Mouse (Mus musculus) forebrain, embryonic 13.5 days (tissue): Measurements from ENCODE around the gene Pask. TPM values are rescaled to one million over a fixed set of nuclear protein-coding genes. Genes with fewer than 3 reads are reported as not detected.

Experiments used
- ATAC-seq: fragments of 200-750 bp; cut with Nextera tagmentation; 2 replicates; pipeline ENCODE4 v1.8.0; 2017
- H3K27ac ChIP-seq: fragments of 300-500 bp; sonication (generic); 2 replicates; pipeline ENCODE4 v1.5.1; 2015; ENCODE audit warnings: inconsistent platforms, mild to moderate bottlenecking, moderate library complexity
- H3K27me3 ChIP-seq: fragments of 300-500 bp; sonication (generic); 2 replicates; pipeline ENCODE4 v1.6.1; 2015; ENCODE audit warnings: mild to moderate bottlenecking, inconsistent platforms
- H3K36me3 ChIP-seq: fragments of 300-500 bp; sonication (generic); 2 replicates; pipeline ENCODE4 v1.6.1; 2015; ENCODE audit warnings: mild to moderate bottlenecking, inconsistent platforms; ENCODE audit not compliant: poor library complexity, severe bottlenecking
- H3K4me1 ChIP-seq: fragments of 300-500 bp; sonication (generic); 2 replicates; pipeline ENCODE4 v1.6.1; 2015; ENCODE audit warnings: inconsistent platforms
- H3K4me2 ChIP-seq: fragments of 300-500 bp; sonication (generic); 2 replicates; pipeline ENCODE4 v1.6.1; 2015; ENCODE audit warnings: inconsistent platforms, mild to moderate bottlenecking, moderate library complexity
- H3K4me3 ChIP-seq: fragments of 300-500 bp; sonication (generic); 2 replicates; pipeline ENCODE4 v1.5.1; 2015; ENCODE audit warnings: mild to moderate bottlenecking, inconsistent platforms
- H3K9ac ChIP-seq: fragments of 300-500 bp; sonication (generic); 2 replicates; pipeline ENCODE4 v1.6.1; 2015; ENCODE audit warnings: mild to moderate bottlenecking, inconsistent platforms
- H3K9me3 ChIP-seq: fragments of 300-500 bp; sonication (generic); replicated peaks from 2 replicates; pipeline ENCODE4 v1.6.1; 2016; ENCODE audit warnings: inconsistent platforms
- WGBS: fragments of 180-500 bp; shearing (Covaris S2); methylation state at CpG from one replicate; pipeline ENCODE4 v1.1.7; 2015; 5-methylcytosine and 5-hydroxymethylcytosine counted together
- polyA plus RNA-seq: library from polyadenylated mRNA; unstranded; fragments of >200 nt; fragmentation: Nextera tagmentation; extraction: Ambion mirVana; gene quantifications from 2 replicates; pipeline ENCODE4 v1.2.1, GENCODE M21; 2015

The Pask gene
- polyA plus RNA-seq, result 14.6 and 17.7 TPM in 2 replicates

GRCm38 (mm10) chr1:93342648-93343503 is at the start of gene Pask, which contains the start of gene Ppp1r7:
Gene Pask (minus strand): TSS chr1:93343482.
Gene Ppp1r7 (plus strand): TSS chr1:93342854.
- peak; percentile 95 for ATAC-seq
- H3K4me2 ChIP-seq, result peak within 1 kb of the TSS; percentile 83
- under 1% methylated on average over 63 of the region's 63 CpGs for WGBS

DNA sequence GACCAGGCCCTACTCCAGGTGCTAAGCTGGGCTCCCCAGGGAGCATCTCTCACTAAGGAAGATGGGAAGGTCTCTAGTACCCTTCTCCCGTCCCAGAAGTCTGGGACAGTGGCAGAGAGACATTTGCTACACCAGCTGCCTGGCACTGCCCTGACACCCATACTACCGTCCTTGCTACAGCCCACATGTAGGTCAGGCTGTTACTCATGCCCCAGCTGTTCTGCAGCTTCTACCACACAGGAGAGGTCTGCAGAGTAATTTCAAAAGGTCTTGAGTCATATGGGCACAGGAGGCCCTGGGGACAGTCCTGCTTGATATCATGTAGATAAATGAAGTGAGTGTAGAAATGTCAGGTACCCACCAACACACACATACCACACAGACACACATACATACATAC is 45.6 kb upstream of the Pask start:
- WGBS, result 70% methylated on average over 2 of the region's 2 CpGs

More at GRCm38 (mm10) chr1:93342648-93343503, at the start of gene Pask, which contains the start of gene Ppp1r7:
- Histone ChIP-seq H3K36me3 (peaks cover 16% of the 10 kb centered on the region), H3K27me3 (no peaks in the 10 kb centered on the region), H3K4me3 (peak within 1 kb of the TSS; percentile 96), H3K9me3 (no peaks in the 10 kb centered on the region), H3K9ac (peak within 1 kb of the TSS; percentile 88), H3K4me1 (peaks cover 24% of the 10 kb centered on the region), H3K27ac (peak within 1 kb of the TSS; percentile 59)

GRCm38 (mm10) chr1:93387198-93387597 is 43.9 kb upstream of the Pask start:
- H3K9me3 ChIP-seq, result no peaks in the 10 kb centered on the region
- ATAC-seq, result no peak
- no peak overlapping the region for H3K9ac ChIP-seq
- H3K4me3 ChIP-seq, result no peak overlapping the region
- WGBS, result 76% methylated on average over 2 of the region's 2 CpGs
- H3K36me3 ChIP-seq, result no peaks in the 10 kb centered on the region
- H3K4me1 ChIP-seq, result no peaks in the 10 kb centered on the region
- H3K4me2 ChIP-seq, result no peak overlapping the region
- H3K27ac ChIP-seq, result no peak overlapping the region
- no peaks in the 10 kb centered on the region for H3K27me3 ChIP-seq

More for the DNA sequence above, 45.6 kb upstream of the Pask start:
- no peak overlapping the region for H3K9ac ChIP-seq
- H3K36me3 ChIP-seq, result no peaks in the 10 kb centered on the region
- H3K27me3 ChIP-seq, result no peaks in the 10 kb centered on the region
- H3K27ac ChIP-seq, result no peak overlapping the region
- ATAC-seq, result no peak
- no peaks in the 10 kb centered on the region for H3K4me1 ChIP-seq
- no peak overlapping the region for H3K4me2 ChIP-seq
- H3K4me3 ChIP-seq, result no peak overlapping the region
- H3K9me3 ChIP-seq, result no peaks in the 10 kb centered on the region

- Histone ChIP-seq H3K27me3 (no peaks in the 10 kb centered on the region), H3K4me3 (no peak overlapping the region), H3K4me2 (no peak overlapping the region), H3K9me3 (no peaks in the 10 kb centered on the region), H3K4me1 (no peaks in the 10 kb centered on the region), H3K27ac (no peak overlapping the region), H3K36me3 (no peaks in the 10 kb centered on the region), H3K9ac (no peak overlapping the region)
- no peak for ATAC-seq
- WGBS, result 72% methylated on average over 5 of the region's 5 CpGs
Observed at GRCm38 (mm10) chr1:93379117-93379516, 35.8 kb upstream of the Pask start.

DNA sequence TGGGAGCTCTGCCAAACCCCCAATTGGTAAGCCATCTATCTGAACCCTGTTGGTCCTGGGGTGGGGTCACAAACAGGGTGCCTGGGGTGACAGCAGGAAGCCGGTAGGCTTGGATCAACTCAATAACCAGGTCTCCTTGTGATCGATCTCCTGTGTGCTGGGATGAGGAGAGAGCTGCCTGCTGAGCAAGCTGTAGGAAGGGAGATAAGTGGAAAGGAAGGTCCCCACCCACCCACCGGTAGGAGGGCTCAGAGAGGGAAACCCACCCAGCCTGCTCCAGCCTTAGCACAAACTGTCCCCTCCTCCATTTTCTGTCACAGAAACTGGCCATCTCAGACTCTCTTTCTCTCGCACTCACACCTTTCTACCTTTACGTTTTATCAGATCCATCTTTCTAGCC is 34.0 kb upstream of the Pask start:
- Histone ChIP-seq H3K36me3 (no peaks in the 10 kb centered on the region), H3K9ac (no peak overlapping the region), H3K4me1 (no peaks in the 10 kb centered on the region), H3K27ac (no peak overlapping the region), H3K9me3 (no peaks in the 10 kb centered on the region), H3K4me2 (no peak overlapping the region), H3K4me3 (no peak overlapping the region), H3K27me3 (no peaks in the 10 kb centered on the region)
- no peak for ATAC-seq
- 87% methylated on average over 5 of the region's 5 CpGs for WGBS

GRCm38 (mm10) chr1:93373665-93374064 is 30.4 kb upstream of the Pask start, which contains the start of gene Ano7:
Gene Ano7 (plus strand): TSS chr1:93373930.
- Histone ChIP-seq H3K4me2 (no peak within 1 kb of the TSS), H3K9ac (no peak within 1 kb of the TSS), H3K4me1 (no peaks in the 10 kb centered on the region), H3K27me3 (no peaks in the 10 kb centered on the region), H3K4me3 (no peak within 1 kb of the TSS), H3K27ac (no peak within 1 kb of the TSS), H3K36me3 (0 out of 2 replicates have a peak, but pooled peaks cover 4% of the 10 kb centered on the region), H3K9me3 (no peaks in the 10 kb centered on the region)
- 76% methylated on average over 4 of the region's 4 CpGs for WGBS
- ATAC-seq, result no peak

DNA sequence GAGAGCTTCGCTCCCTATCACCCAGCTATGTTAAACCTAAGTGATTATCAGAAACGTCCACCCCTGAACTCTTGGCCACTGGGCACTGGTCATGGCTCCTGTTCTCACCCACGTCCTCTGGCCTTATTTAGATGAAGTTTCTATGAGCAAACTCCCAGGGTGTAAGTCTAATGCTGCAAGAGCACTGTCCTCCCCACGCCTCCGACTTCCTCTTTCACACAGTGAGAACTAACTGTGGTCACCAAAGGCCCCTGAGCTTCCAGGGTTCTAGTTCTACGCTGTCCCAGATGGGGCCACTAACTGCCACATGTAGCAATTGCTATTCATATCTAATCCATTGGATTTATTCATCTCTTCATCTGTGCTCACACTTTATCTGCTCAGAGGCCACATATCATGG is 22.4 kb upstream of the Pask start:
- H3K36me3 ChIP-seq, result peaks cover 67% of the 10 kb centered on the region
- 96% methylated on average over 6 of the region's 6 CpGs for WGBS
- H3K27me3 ChIP-seq, result no peaks in the 10 kb centered on the region
- ATAC-seq, result no peak
- no peak overlapping the region for H3K9ac ChIP-seq
- no peaks in the 10 kb centered on the region for H3K9me3 ChIP-seq
- no peak overlapping the region for H3K27ac ChIP-seq
- no peak overlapping the region for H3K4me3 ChIP-seq
- H3K4me1 ChIP-seq, result no peaks in the 10 kb centered on the region
- H3K4me2 ChIP-seq, result no peak overlapping the region

- no peak for ATAC-seq
- H3K9me3 ChIP-seq, result no peaks in the 10 kb centered on the region
- no peaks in the 10 kb centered on the region for H3K4me1 ChIP-seq
- H3K36me3 ChIP-seq, result peaks cover 91% of the 10 kb centered on the region
- WGBS, result 91% methylated on average over 4 of the region's 4 CpGs
- no peak overlapping the region for H3K4me2 ChIP-seq
- no peak overlapping the region for H3K4me3 ChIP-seq
- no peaks in the 10 kb centered on the region for H3K27me3 ChIP-seq
- H3K9ac ChIP-seq, result no peak overlapping the region
- no peak overlapping the region for H3K27ac ChIP-seq
Observed at GRCm38 (mm10) chr1:93362661-93363060, 19.4 kb upstream of the Pask start.

GRCm38 (mm10) chr1:93352724-93353123 is 9.4 kb upstream of the Pask start:
- Histone ChIP-seq H3K4me3 (no peak overlapping the region), H3K27me3 (no peaks in the 10 kb centered on the region), H3K27ac (no peak overlapping the region), H3K4me1 (no peaks in the 10 kb centered on the region), H3K36me3 (peaks cover 93% of the 10 kb centered on the region), H3K9me3 (no peaks in the 10 kb centered on the region), H3K4me2 (no peak overlapping the region), H3K9ac (no peak overlapping the region)
- WGBS, result 95% methylated on average over 2 of the region's 2 CpGs
- ATAC-seq, result no peak

- no peak overlapping the region for H3K4me2 ChIP-seq
- peaks cover 79% of the 10 kb centered on the region for H3K36me3 ChIP-seq
- no peak overlapping the region for H3K27ac ChIP-seq
- H3K27me3 ChIP-seq, result no peaks in the 10 kb centered on the region
- ATAC-seq, result no peak
- WGBS, result 77% methylated on average over 4 of the region's 4 CpGs
- peaks cover 4% of the 10 kb centered on the region for H3K4me1 ChIP-seq
- no peak overlapping the region for H3K4me3 ChIP-seq
- H3K9me3 ChIP-seq, result no peaks in the 10 kb centered on the region
- no peak overlapping the region for H3K9ac ChIP-seq
Observed at GRCm38 (mm10) chr1:93349701-93350100, 6.4 kb upstream of the Pask start.

DNA sequence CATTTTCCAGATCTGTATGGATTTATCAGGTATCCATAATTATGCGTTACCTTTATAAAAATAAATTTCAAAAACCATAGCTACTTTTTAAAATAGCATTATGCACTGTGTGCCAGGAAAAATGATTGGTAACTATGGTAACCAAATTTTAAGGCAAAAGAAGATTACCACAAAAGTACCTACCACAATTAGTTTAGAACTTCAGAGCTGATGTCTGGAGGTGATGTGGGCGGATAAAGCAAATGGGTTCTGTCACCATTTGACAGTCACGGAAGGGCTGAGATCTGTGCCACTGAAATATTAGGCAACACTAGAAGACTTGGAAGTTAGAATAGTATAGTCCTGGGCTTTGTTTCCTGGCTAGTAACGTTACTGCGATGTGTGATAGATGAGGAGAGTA is 3.9 kb upstream of the Pask start:
- H3K27ac ChIP-seq, result no peak overlapping the region
- no peaks in the 10 kb centered on the region for H3K27me3 ChIP-seq
- H3K36me3 ChIP-seq, result peaks cover 53% of the 10 kb centered on the region
- peaks cover 11% of the 10 kb centered on the region for H3K4me1 ChIP-seq
- H3K4me2 ChIP-seq, result no peak overlapping the region
- WGBS, result 96% methylated on average over 5 of the region's 5 CpGs
- no peak overlapping the region for H3K4me3 ChIP-seq
- no peak for ATAC-seq
- H3K9me3 ChIP-seq, result no peaks in the 10 kb centered on the region
- H3K9ac ChIP-seq, result no peak overlapping the region

GRCm38 (mm10) chr1:93343504-93344047 is 294 bp upstream of the Pask start:
- no peaks in the 10 kb centered on the region for H3K27me3 ChIP-seq
- 0 out of 2 replicates have a peak overlapping the region, but pooled peaks have one; percentile 31 for H3K27ac ChIP-seq
- peaks cover 23% of the 10 kb centered on the region for H3K36me3 ChIP-seq
- peak; percentile 98 for ATAC-seq
- no peaks in the 10 kb centered on the region for H3K9me3 ChIP-seq
- H3K9ac ChIP-seq, result peak overlapping the region; percentile 88
- under 1% methylated on average over 39 of the region's 39 CpGs for WGBS
- peaks cover 24% of the 10 kb centered on the region for H3K4me1 ChIP-seq
- H3K4me3 ChIP-seq, result peak overlapping the region; percentile 96
- H3K4me2 ChIP-seq, result peak overlapping the region; percentile 83
